Mouse (Mus musculus) kidney, adult 2 months (tissue): ENCODE results near the gene Pik3c2g.

Experiments used
- CTCF ChIP-seq: fragments of 200-500 bp; conservative IDR thresholded peaks from 2 replicates; pipeline ENCODE4 v1.5.1; 2011; ENCODE audit warnings: low read depth, mild to moderate bottlenecking, control low read depth, low read length, moderate library complexity, mixed read lengths; ENCODE audit not compliant: insufficient read depth, insufficient read length
- POLR2A ChIP-seq: fragments of 200-500 bp; IDR thresholded peaks from one replicate; pipeline ENCODE4 v1.6.1; 2011; ENCODE audit warnings: low read depth, low read length, control low read depth

- 0 out of 2 replicates have a peak, but pooled peaks have one; percentile 18 for TF ChIP-seq CTCF
- no peak for TF ChIP-seq POLR2A
These were observed 68.4 kb downstream of the Pik3c2g start for GRCm38 (mm10) chr6:139655399-139655798.
